Mouse (Mus musculus): ENCODE measurements at regions not wholly inside any gene's neighbourhood (a gene's known extent, or its start where the extent isn't known, plus 50 kb on each side); places are given as distances from the start of the nearest gene placed in this dataset.

- TF ChIP-seq CTCF (IDR thresholded peaks at IDR 0.05) (no peak), POLR2A (IDR thresholded peaks at IDR 0.05; ENCODE audit: insufficient read depth, low read depth, low read length) (no peak)
These were observed 99.5 kb upstream of the Kctd3 start for GRCm38 (mm10) chr1:189107156-189107555.
